Mouse (Mus musculus): ENCODE results near the gene Mapk12. TPM values are rescaled to one million over a fixed set of nuclear protein-coding genes. Genes with fewer than 3 reads are reported as not detected.

The Mapk12 gene
- polyA plus RNA-seq, 1 experiment from 2014 or later = 4.7 TPM

DNA sequence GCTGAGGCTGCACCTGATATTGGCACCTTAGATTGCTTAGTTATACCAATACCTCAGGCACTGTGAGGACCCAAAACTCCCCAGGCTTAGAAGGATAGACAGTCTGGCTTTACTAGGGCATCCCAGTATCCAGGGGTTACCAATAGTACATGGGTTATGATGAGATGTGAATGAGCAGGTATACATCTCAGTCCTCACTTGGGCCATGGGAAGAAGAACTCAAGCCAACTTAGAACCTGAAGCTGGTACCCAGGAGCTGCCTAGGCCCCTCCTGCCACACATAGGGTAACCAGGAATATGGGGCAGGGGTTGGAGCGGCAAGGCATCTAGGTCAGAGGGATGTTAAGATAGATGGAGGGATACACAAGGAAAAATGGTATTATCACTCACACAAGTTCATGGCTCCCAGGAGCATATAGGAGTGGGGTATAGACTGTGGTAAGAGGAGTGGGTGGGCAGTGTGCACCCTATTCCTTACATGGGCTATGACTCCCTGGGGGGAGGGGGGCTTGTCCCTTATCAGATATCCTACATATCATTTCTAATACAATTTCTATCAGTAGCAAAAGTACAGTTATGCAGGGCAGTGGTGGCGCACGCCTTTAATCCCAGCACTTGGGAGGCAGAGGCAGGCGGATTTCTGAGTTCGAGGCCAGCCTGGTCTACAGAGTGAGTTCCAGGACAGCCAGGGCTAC is 3.9 kb downstream of the Mapk12 start:
- Histone ChIP-seq H3K4me3 (no peak overlapping the region), H3K9ac (no peak overlapping the region), H3K4me2 (no peak overlapping the region), H3K36me3 (no peaks in the 10 kb centered on the region), H3K4me1 (peaks cover 21% of the 10 kb centered on the region), H3K9me3 (no peaks in the 10 kb centered on the region), H3K27me3 (peaks cover 40% of the 10 kb centered on the region), H3K27ac (no peak overlapping the region)
- WGBS = 96% methylated on average over 5 of the region's 5 CpGs
- no peak for ATAC-seq (ENCODE audit: insufficient number of reproducible peaks, insufficient read depth, low FRiP score, low TSS enrichment, low read depth)

GRCm38 (mm10) chr15:89131316-89131715 is 9.2 kb downstream of the Mapk12 start:
- Histone ChIP-seq H3K4me3 (no peak overlapping the region), H3K27me3 (no peaks in the 10 kb centered on the region), H3K4me2 (no peak overlapping the region), H3K36me3 (no peaks in the 10 kb centered on the region), H3K9ac (no peak overlapping the region), H3K9me3 (no peaks in the 10 kb centered on the region), H3K4me1 (peaks cover 18% of the 10 kb centered on the region), H3K27ac (no peak overlapping the region)
- ATAC-seq (ENCODE audit: insufficient number of reproducible peaks, insufficient read depth, low FRiP score, low TSS enrichment, low read depth) = no peak
- 86% methylated on average over 3 of the region's 3 CpGs for WGBS

- peaks cover 18% of the 10 kb centered on the region for H3K4me1 ChIP-seq
- no peak for ATAC-seq (ENCODE audit: insufficient number of reproducible peaks, insufficient read depth, low FRiP score, low TSS enrichment, low read depth)
- no peak overlapping the region for H3K4me2 ChIP-seq
- no peak overlapping the region for H3K4me3 ChIP-seq
- H3K9ac ChIP-seq = no peak overlapping the region
- no peak overlapping the region for H3K27ac ChIP-seq
- H3K9me3 ChIP-seq = no peaks in the 10 kb centered on the region
- peaks cover 7% of the 10 kb centered on the region; the same call in 1 of the 2 replicates for H3K36me3 ChIP-seq
- no peaks in the 10 kb centered on the region for H3K27me3 ChIP-seq
These were observed 10.3 kb downstream of the Mapk12 start for GRCm38 (mm10) chr15:89130245-89130644.

DNA sequence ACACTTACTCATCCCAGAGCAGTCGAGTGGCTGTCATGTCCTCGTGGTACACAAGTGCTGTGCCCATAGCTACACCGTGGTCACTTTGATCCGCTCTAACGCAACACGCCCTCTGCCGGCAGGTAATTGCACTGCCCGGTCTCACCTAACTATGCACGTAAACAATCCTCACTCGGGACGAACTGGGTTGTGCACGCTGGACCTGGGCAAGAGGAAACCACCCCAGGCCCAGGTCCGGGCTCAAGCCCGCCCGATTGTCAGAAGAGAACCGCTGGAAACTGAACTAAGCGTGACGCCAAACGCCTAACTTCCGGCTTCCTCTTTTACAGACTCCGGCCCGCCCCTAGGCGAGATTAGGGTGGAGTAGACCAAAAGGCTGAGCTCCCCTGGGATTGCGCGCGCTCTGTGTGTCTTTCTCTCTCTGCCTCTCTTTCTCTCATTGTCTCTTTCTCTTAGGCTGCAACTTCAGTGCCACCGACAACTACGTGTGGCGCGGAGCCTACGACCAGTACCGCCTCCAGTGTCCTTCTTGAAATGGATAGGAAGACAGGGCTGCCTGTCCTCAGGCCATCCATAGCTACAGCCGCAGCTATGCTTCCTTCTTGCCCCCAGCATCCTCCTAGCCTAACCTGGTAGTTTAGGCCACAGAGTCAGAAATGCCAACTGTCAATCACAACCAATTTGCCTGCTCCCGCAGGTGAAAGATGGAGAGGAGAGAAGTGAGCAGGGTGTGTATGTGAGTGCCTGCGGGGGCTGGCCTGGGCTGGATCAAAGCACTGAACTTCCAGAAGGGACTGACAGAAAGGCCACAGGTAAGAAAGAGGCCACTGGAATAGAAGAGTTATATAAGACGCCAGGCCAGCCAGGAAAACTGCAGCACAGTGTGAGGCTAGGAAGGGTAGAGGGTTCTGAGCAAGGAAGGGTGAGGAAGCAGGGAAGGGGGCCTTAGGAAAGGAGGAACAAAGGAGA is 11.8 kb downstream of the Mapk12 start, which contains the start of gene Hdac10:
Gene Hdac10 (minus strand): TSS at position 319 of the 969 bp plus-strand sequence.
- 2% methylated on average over 36 of the region's 36 CpGs for WGBS
- ATAC-seq (ENCODE audit: insufficient number of reproducible peaks, insufficient read depth, low FRiP score, low TSS enrichment, low read depth) = peak; percentile 77

DNA sequence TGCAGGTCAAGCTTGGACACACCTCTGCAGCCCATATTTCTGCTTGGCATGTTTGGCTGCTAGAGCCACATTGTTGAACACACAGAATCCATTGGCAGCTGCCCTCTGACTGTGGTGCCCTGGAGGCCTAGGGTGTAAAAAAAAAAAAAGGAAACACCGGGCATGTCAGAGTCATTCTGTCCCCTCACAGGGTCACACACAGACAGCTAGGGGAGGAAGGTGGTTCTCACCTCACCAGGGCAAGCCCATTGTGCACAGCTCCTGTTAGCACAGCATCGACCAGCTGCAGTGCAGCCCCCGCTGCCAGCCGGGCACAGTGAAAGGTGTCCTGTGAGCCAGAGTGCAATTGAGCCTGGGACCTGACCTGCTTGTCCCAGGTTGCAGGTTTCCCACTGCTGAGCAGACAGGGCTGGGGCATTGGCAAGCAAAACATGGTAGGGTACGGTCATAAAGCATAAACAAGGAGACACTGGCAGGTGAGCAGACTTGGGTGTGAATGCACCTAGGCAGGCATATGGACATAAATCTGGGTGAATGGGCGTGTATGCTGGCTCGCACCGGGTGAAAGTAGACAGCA is 13.1 kb downstream of the Mapk12 start:
- H3K4me2 ChIP-seq = peak overlapping the region; percentile 88
- no peak overlapping the region for H3K27ac ChIP-seq
- no peaks in the 10 kb centered on the region for H3K27me3 ChIP-seq
- 87% methylated on average over 8 of the region's 8 CpGs for WGBS
- H3K9ac ChIP-seq = peak overlapping the region; percentile 79
- no peak for ATAC-seq (ENCODE audit: insufficient number of reproducible peaks, insufficient read depth, low FRiP score, low TSS enrichment, low read depth)
- peaks cover 11% of the 10 kb centered on the region; the same call in 1 of the 2 replicates for H3K36me3 ChIP-seq
- peak overlapping the region; percentile 62 for H3K4me3 ChIP-seq
- no peaks in the 10 kb centered on the region for H3K9me3 ChIP-seq
- H3K4me1 ChIP-seq = peaks cover 28% of the 10 kb centered on the region

More for the DNA sequence above, 11.8 kb downstream of the Mapk12 start, which contains the start of gene Hdac10:
- Histone ChIP-seq H3K4me3 (peak within 1 kb of the TSS; percentile 62), H3K9ac (peak within 1 kb of the TSS; percentile 79), H3K27me3 (no peaks in the 10 kb centered on the region), H3K4me2 (peak within 1 kb of the TSS; percentile 88), H3K27ac (peak within 1 kb of the TSS; percentile 80), H3K4me1 (peaks cover 23% of the 10 kb centered on the region), H3K36me3 (peaks cover 11% of the 10 kb centered on the region; the same call in 1 of the 2 replicates), H3K9me3 (no peaks in the 10 kb centered on the region)

- H3K36me3 ChIP-seq = peaks cover 11% of the 10 kb centered on the region; the same call in 1 of the 2 replicates
- no peak overlapping the region for H3K4me2 ChIP-seq
- no peak overlapping the region for H3K9ac ChIP-seq
- H3K27me3 ChIP-seq = no peaks in the 10 kb centered on the region
- H3K4me1 ChIP-seq = peaks cover 36% of the 10 kb centered on the region
- H3K4me3 ChIP-seq = no peak overlapping the region
- H3K9me3 ChIP-seq = no peaks in the 10 kb centered on the region
- ATAC-seq (ENCODE audit: insufficient number of reproducible peaks, insufficient read depth, low FRiP score, low TSS enrichment, low read depth) = no peak
- 85% methylated on average over 8 of the region's 8 CpGs for WGBS
- H3K27ac ChIP-seq = no peak overlapping the region
These were observed 13.9 kb downstream of the Mapk12 start for GRCm38 (mm10) chr15:89126622-89127021.

DNA sequence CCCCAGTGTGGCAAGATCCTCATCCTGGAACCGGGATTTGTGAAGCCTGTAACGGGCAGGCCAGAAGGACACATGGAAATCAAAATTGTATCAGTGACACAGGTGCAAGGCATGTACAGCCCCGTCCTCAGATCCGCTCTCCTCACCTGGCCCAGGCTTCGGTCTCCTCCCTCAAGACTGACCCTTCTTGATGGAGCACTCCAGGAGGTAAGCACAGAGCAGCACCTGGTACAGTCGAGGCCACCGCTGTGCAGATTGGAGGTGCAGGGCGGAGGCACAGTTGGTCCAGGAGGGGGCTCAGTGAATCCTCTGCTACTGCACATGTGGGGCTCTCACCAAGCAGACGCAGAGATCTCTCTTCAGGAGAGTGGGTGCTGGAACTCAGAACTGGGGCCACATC is 15.2 kb downstream of the Mapk12 start:
- no peak overlapping the region for H3K4me3 ChIP-seq
- 91% methylated on average over 9 of the region's 9 CpGs for WGBS
- no peaks in the 10 kb centered on the region for H3K27me3 ChIP-seq
- no peak overlapping the region for H3K4me2 ChIP-seq
- H3K9ac ChIP-seq = no peak overlapping the region
- peaks cover 46% of the 10 kb centered on the region for H3K4me1 ChIP-seq
- peaks cover 16% of the 10 kb centered on the region; the same call in 1 of the 2 replicates for H3K36me3 ChIP-seq
- no peak for ATAC-seq (ENCODE audit: insufficient number of reproducible peaks, insufficient read depth, low FRiP score, low TSS enrichment, low read depth)
- no peaks in the 10 kb centered on the region for H3K9me3 ChIP-seq
- H3K27ac ChIP-seq = no peak overlapping the region

DNA sequence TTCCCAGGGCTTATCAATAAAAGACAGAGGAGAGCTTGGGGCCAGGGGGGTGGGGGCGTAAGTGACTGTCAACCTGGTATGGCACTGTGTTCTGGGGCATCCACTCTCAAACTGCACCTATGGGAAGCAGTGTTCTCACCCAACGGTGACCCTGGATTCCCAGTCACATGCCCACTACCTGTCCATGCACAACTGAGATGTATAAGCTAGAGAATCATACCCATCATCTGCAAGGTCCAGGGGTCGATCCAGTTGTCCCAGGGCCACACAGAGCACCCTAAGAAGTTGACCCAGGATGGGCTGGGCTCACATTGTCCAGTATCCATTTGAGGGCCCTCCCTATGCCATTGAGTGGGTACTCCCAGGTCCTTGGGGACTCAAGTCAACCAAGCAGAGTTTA is 16.2 kb downstream of the Mapk12 start:
- no peak overlapping the region for H3K4me3 ChIP-seq
- peaks cover 25% of the 10 kb centered on the region; the same call in 1 of the 2 replicates for H3K36me3 ChIP-seq
- H3K27me3 ChIP-seq = no peaks in the 10 kb centered on the region
- peaks cover 55% of the 10 kb centered on the region for H3K4me1 ChIP-seq
- WGBS = 90% methylated on average over 3 of the region's 3 CpGs
- peak overlapping the region; percentile 95; the same call in 1 of the 2 replicates for H3K4me2 ChIP-seq
- no peak overlapping the region; the same call in 1 of the 2 replicates for H3K27ac ChIP-seq
- no peak for ATAC-seq (ENCODE audit: insufficient number of reproducible peaks, insufficient read depth, low FRiP score, low TSS enrichment, low read depth)
- peak overlapping the region; percentile 91; the same call in 1 of the 2 replicates for H3K9ac ChIP-seq
- no peaks in the 10 kb centered on the region for H3K9me3 ChIP-seq

DNA sequence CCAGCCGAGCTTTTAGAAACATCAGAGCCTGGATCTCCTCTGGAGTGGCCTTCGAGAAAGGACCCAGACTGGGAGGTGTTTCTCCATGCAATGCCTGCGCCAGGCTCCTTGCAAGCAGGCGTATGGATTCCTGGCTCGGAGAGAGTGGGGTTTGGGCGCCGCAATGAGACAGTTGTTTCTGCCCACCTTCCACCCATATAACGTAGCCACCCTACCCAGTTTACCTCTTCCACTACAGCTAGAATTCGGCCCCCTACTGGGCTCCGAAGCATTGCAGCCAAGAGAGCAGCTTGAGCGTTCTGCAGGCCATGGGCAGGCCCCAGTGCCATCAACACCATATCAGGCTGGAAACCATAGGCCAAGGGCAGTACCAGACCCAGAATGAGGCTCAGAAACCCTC is 16.9 kb downstream of the Mapk12 start:
- Histone ChIP-seq H3K27ac (peak overlapping the region; percentile 87), H3K27me3 (no peaks in the 10 kb centered on the region), H3K4me3 (peak overlapping the region; percentile 89), H3K9me3 (no peaks in the 10 kb centered on the region), H3K9ac (peak overlapping the region; percentile 91), H3K36me3 (peaks cover 30% of the 10 kb centered on the region), H3K4me2 (peak overlapping the region; percentile 95), H3K4me1 (peaks cover 50% of the 10 kb centered on the region)
- no peak for ATAC-seq (ENCODE audit: insufficient number of reproducible peaks, insufficient read depth, low FRiP score, low TSS enrichment, low read depth)
- WGBS = 23% methylated on average over 11 of the region's 11 CpGs

DNA sequence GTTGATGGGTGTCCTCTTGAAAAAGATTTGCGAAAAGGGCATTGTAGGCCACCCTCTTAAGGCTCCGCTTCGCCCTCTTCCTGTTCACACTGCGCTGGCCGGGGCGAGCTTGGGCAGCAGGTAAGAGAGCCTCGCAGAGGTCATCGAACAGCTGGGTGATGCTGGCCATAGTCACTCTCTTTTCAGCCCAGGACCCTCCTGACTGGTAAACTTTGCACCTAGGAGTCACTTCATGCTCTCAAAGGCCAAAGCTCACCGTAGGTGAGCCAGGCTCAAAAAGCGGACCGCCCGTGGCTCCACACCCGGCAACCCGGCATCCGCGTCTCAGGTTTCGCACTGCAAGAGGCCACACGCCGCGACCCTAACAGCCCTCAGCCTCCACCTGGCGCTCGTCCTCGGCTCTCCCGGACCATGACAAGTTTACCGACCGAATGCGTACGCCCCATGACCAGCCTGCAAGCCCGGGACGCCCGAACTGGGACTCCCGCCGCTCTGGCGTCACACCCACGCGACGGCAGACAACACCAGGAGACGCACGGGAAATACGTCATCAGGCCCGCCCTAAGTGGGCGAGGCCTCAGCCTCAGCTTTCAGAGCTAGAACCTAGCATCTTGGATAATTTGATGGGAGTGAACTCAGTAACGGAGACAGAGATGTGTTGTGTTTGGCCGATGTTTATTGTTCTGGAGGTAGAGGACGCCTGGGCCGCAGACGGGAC is 17.7 kb downstream of the Mapk12 start, which contains the start of gene Tubgcp6:
Gene Tubgcp6 (minus strand): TSS at position 464 of the 718 bp plus-strand sequence.
- peak within 1 kb of the TSS; percentile 95 for H3K4me2 ChIP-seq
- H3K36me3 ChIP-seq = peaks cover 37% of the 10 kb centered on the region
- H3K27ac ChIP-seq = peak within 1 kb of the TSS; percentile 87
- H3K4me3 ChIP-seq = peak within 1 kb of the TSS; percentile 89
- no peaks in the 10 kb centered on the region for H3K27me3 ChIP-seq
- peak; percentile 83 for ATAC-seq (ENCODE audit: insufficient number of reproducible peaks, insufficient read depth, low FRiP score, low TSS enrichment, low read depth)
- peaks cover 45% of the 10 kb centered on the region for H3K4me1 ChIP-seq
- H3K9me3 ChIP-seq = no peaks in the 10 kb centered on the region
- H3K9ac ChIP-seq = peak within 1 kb of the TSS; percentile 91
- WGBS = under 1% methylated on average over 47 of the region's 47 CpGs

GRCm38 (mm10) chr15:89118007-89118406 is 22.5 kb downstream of the Mapk12 start:
- H3K36me3 ChIP-seq = peaks cover 64% of the 10 kb centered on the region

More at GRCm38 (mm10) chr15:89118007-89118406, 22.5 kb downstream of the Mapk12 start:
- Histone ChIP-seq H3K9me3 (no peaks in the 10 kb centered on the region), H3K4me3 (no peak overlapping the region), H3K4me1 (peaks cover 27% of the 10 kb centered on the region), H3K4me2 (no peak overlapping the region), H3K27ac (no peak overlapping the region), H3K27me3 (no peaks in the 10 kb centered on the region), H3K9ac (no peak overlapping the region)
- ATAC-seq (ENCODE audit: insufficient number of reproducible peaks, insufficient read depth, low FRiP score, low TSS enrichment, low read depth) = no peak
